Mouse (Mus musculus) urinary bladder, postnatal 0 days (tissue): ENCODE measurements around the gene Trpc4. TPM values are rescaled to one million over a fixed set of nuclear protein-coding genes. Genes with fewer than 3 reads are reported as not detected.

Experiments used
- polyA plus RNA-seq: library from polyadenylated mRNA; unstranded; fragments of >200 nt; fragmentation: Nextera tagmentation; extraction: Ambion mirVana; gene quantifications from 2 replicates; pipeline ENCODE4 v1.2.1, GENCODE M21; 2015

The Trpc4 gene
- polyA plus RNA-seq, result 0.57 and 0.94 TPM in 2 replicates

DNA sequence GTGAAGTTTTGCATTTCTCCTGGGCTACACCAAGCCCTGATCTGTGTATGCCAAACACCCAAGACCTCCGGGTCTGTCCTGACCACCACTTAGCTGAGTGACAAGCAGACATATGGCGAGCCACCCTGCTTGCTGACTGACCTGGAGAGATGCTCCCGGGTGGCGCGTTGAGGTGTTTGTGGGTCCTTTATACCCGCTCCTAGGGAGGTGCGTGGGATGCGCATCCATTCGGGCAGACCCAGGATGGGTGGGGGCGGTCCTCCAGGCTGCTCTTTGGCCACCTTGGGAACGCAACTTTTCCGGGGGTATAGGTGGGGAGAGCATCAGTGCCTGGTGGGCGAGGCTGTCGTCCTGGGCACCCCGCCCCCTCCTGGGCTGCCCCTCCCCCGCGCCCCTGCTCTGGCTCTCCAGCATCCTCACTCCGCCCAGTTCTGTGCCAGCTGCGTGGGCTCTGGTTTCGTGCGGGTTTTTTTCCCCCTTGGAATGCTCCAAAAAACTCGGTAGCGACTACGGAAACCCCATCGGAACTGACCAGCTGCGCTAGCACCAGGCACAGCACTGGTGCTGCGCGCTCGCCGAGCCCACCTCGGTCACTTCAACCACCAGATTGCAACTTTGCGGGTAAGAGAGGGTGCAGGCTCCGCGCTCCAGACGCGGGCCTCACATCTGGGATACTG, at the start of gene Trpc4:
TSS of gene Trpc4 (plus strand) at position 397 of the 677 bp plus-strand sequence.

DNA sequence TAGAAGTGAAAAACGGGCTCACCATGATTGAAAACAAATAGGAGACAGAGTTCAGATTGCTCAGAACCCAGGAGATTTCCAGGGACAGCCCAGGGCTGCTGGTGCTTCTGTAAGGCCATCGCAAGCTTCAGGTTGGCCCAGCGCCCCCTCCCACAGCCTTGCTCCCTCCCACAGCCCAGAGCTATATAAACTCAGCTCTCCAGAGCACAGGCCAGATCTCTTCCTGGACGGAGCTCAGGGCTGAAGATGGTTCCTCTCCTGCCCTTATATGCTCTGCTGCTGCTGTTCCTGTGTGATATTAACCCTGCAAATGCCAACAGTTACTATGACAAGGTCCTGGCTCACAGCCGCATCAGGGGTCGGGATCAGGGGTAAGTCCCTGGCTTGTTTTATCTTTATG, 205.1 kb downstream of the Trpc4 start, which contains the start of gene Postn:
TSS of gene Postn (plus strand) at position 213 of the 400 bp plus-strand sequence.

Other genes starting within 250 kb of the Trpc4 start
- 337 and 421 TPM in 2 replicates for gene Postn, start 205.1 kb downstream of the Trpc4 start, polyA plus RNA-seq